Mouse (Mus musculus) heart, postnatal 0 days (tissue): ENCODE data around the gene Anapc7.
A peak's percentile ranks its signal among the peaks of the same experiment; 100 is the strongest.

Source experiments
- CTCF ChIP-seq: IDR thresholded peaks from 2 replicates; pipeline ENCODE4 v1.5.1; 2016; ENCODE audit warnings: antibody characterized with exemption, control low read depth, low read depth
- EP300 ChIP-seq: IDR thresholded peaks from 2 replicates; pipeline ENCODE4 v1.6.1; 2016; ENCODE audit warnings: antibody characterized with exemption, low read depth

- TF ChIP-seq CTCF (no peak; the same call in 1 of the 2 replicates), EP300 (peak; percentile 85; the same call in 1 of the 2 replicates)
These were observed 29.4 kb downstream of the Anapc7 start for GRCm38 (mm10) chr5:122450913-122451317.
